Mouse (Mus musculus) hindbrain, embryonic 10.5 days (tissue): Measurements from ENCODE around the gene Rpl36a-ps1. TPM values are rescaled to one million over a fixed set of nuclear protein-coding genes. Genes with fewer than 3 reads are reported as not detected.

Experiments
- DNase-seq: peaks from one replicate; pipeline ENCODE4 v3.0.0-alpha.2; 2017; ENCODE audit warnings: low spot score
- H3K27ac ChIP-seq: fragments of 300-500 bp; sonication (generic); 2 replicates; pipeline ENCODE4 v1.5.1; 2016; ENCODE audit warnings: mild to moderate bottlenecking, moderate library complexity
- H3K27me3 ChIP-seq: fragments of 300-500 bp; sonication (generic); 2 replicates; pipeline ENCODE4 v1.6.1; 2016; ENCODE audit warnings: mild to moderate bottlenecking; ENCODE audit not compliant: poor library complexity, insufficient read depth, severe bottlenecking
- H3K36me3 ChIP-seq: fragments of 300-500 bp; sonication (generic); 2 replicates; pipeline ENCODE4 v1.6.1; 2016; ENCODE audit warnings: mild to moderate bottlenecking, moderate library complexity
- H3K4me1 ChIP-seq: fragments of 300-500 bp; sonication (generic); replicated peaks from 2 replicates; pipeline ENCODE4 v1.6.1; 2016; ENCODE audit warnings: mild to moderate bottlenecking
- H3K4me3 ChIP-seq: fragments of 300-500 bp; sonication (generic); 2 replicates; pipeline ENCODE4 v1.5.1; 2016; ENCODE audit warnings: mild to moderate bottlenecking, moderate library complexity
- H3K9me3 ChIP-seq: fragments of 300-500 bp; sonication (generic); 2 replicates; pipeline ENCODE4 v1.6.1; 2016; ENCODE audit warnings: mild to moderate bottlenecking, moderate library complexity
- WGBS: fragments of 180-500 bp; shearing (Covaris S2); methylation state at CpG from one replicate; pipeline ENCODE4 v1.1.7; 2016; 5-methylcytosine and 5-hydroxymethylcytosine counted together
- polyA plus RNA-seq: library from polyadenylated mRNA; unstranded; fragments of >200 nt; fragmentation: Nextera tagmentation; extraction: Ambion mirVana; gene quantifications from 2 replicates; pipeline ENCODE4 v1.2.1, GENCODE M21; 2016

Gene Rpl36a-ps1
- polyA plus RNA-seq, 1 experiment from 2014 or later = not detected

DNA sequence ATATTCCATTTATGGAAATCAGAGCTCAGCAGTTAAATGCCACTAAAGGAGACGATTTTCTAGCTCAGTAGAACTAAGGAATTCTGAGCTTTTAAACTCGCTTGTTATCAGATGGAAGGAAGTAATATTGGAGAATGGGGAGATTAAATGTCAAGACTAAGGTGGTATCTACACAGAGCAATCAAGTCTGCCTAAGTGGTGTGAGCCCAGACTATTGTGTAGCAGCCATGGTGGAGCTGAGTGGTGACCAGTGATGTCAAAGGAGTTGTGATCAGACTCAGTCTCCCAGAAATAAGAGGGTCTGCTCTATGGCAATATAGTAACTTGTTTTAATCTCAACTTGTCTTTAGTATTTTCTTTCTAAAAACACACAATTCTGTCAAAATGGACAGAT, 16.8 kb upstream of the Rpl36a-ps1 start:
- H3K36me3 ChIP-seq = no peaks in the 10 kb centered on the region
- H3K27ac ChIP-seq = no peak overlapping the region
- no peaks in the 10 kb centered on the region for H3K27me3 ChIP-seq
- WGBS = 75% methylated on average over 2 of the region's 2 CpGs
- H3K4me1 ChIP-seq = no peaks in the 10 kb centered on the region
- H3K4me3 ChIP-seq = no peak overlapping the region
- DNase-seq = no peak
- no peaks in the 10 kb centered on the region for H3K9me3 ChIP-seq

- DNase-seq = no peak
Measured at GRCm38 (mm10) chr14:99010224-99010919, 16.3 kb upstream of the Rpl36a-ps1 start.

DNA sequence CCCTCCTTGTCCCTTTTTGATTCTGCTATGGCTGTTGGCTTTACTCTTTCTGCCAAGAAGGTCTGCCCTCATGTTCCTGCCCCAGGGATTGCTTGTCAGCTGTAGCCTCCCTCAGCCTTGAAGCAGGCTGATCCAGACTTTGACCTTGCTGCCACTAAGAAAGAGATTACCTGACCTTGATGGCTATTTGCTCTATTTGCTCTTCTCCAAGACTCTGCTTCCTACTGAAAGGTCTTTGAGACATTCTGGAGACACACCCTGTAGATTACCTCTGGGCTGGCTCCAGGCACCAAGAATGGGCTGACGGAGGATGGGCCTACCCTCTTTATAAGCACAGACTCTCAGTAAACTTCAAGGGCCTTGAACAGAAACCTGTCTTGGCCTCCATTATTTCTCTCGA, 1.6 kb downstream of the Rpl36a-ps1 start:
- Histone ChIP-seq H3K27ac (no peak overlapping the region), H3K27me3 (no peaks in the 10 kb centered on the region), H3K4me3 (no peak overlapping the region), H3K36me3 (no peaks in the 10 kb centered on the region), H3K9me3 (no peaks in the 10 kb centered on the region), H3K4me1 (no peaks in the 10 kb centered on the region)
- no peak for DNase-seq
- WGBS = 84% methylated on average over 2 of the region's 2 CpGs

More at GRCm38 (mm10) chr14:99010224-99010919, 16.3 kb upstream of the Rpl36a-ps1 start:
- 83% methylated on average over 8 of the region's 8 CpGs for WGBS
- H3K4me3 ChIP-seq = no peak overlapping the region
- H3K9me3 ChIP-seq = no peaks in the 10 kb centered on the region
- H3K36me3 ChIP-seq = no peaks in the 10 kb centered on the region
- no peaks in the 10 kb centered on the region for H3K4me1 ChIP-seq
- no peaks in the 10 kb centered on the region for H3K27me3 ChIP-seq
- H3K27ac ChIP-seq = no peak overlapping the region

GRCm38 (mm10) chr14:98990636-98991035, 3.5 kb downstream of the Rpl36a-ps1 start:
- no peaks in the 10 kb centered on the region for H3K36me3 ChIP-seq
- H3K27me3 ChIP-seq = no peaks in the 10 kb centered on the region
- H3K27ac ChIP-seq = no peak overlapping the region
- H3K4me1 ChIP-seq = no peaks in the 10 kb centered on the region
- 78% methylated on average over 3 of the region's 3 CpGs for WGBS
- H3K9me3 ChIP-seq = no peaks in the 10 kb centered on the region
- no peak for DNase-seq
- H3K4me3 ChIP-seq = no peak overlapping the region

GRCm38 (mm10) chr14:98989818-98990217, 4.3 kb downstream of the Rpl36a-ps1 start:
- no peaks in the 10 kb centered on the region for H3K36me3 ChIP-seq
- H3K4me1 ChIP-seq = no peaks in the 10 kb centered on the region
- H3K27ac ChIP-seq = no peak overlapping the region
- H3K4me3 ChIP-seq = no peak overlapping the region
- DNase-seq = no peak
- WGBS = 50% methylated on average over 3 of the region's 3 CpGs
- no peaks in the 10 kb centered on the region for H3K9me3 ChIP-seq
- no peaks in the 10 kb centered on the region for H3K27me3 ChIP-seq

DNA sequence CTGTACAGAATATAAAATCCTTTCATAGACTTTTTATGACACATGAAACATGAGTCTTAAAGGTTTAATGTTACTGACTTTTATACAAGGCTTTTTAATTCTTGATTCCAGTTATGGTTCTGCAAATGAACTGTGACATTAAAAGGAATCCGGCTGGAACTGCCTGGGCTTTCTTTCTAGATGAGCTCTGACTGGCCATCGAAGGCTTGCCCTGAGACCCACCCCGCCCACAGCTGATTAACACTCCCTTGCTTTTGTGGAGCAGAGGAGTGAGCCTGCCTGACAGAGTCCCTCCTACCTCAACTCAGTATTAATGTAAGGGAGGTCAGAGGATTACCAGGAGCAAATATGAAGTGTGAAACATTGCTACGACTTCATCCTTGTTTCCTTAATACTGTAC, 22.2 kb downstream of the Rpl36a-ps1 start:
- Histone ChIP-seq H3K4me1 (peaks cover 10% of the 10 kb centered on the region), H3K27ac (0 out of 2 replicates have a peak overlapping the region, but pooled peaks have one; percentile 23), H3K4me3 (no peak overlapping the region), H3K9me3 (no peaks in the 10 kb centered on the region), H3K36me3 (no peaks in the 10 kb centered on the region), H3K27me3 (no peaks in the 10 kb centered on the region)
- 41% methylated on average over 4 of the region's 4 CpGs for WGBS
- DNase-seq = no peak

DNA sequence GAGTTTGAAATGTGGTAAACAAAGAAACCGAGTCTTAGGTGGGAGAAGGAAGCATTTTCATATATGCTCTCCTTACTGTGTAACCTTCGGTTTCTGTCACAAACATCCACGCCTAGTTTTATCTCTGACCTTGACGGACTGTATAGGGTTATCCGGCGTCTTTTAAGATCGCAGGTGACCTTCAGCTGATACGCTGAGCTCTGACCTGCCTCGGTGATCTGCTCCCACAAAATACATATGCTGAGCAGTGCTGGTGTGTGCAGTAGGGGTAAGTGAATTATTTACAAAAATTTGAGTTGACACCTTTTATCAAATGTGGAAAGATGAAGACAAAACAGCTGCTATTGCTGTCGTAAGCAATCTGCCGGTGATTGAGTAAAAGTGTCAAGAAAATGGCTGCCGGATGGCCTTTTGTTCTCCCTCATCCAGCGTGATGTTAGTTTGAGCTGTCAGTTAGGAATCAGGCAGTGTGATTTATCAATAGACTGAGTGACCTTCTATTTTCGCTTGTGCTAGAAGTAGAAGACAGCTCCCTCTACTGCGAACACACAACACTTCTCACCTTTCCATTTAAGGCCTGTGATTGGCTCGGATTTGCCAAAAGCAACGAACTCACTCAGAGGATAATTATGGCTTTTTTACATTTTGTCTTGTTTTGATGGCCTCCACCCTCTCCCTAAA, 35.0 kb downstream of the Rpl36a-ps1 start:
- Histone ChIP-seq H3K4me1 (no peaks in the 10 kb centered on the region), H3K9me3 (no peaks in the 10 kb centered on the region), H3K27me3 (no peaks in the 10 kb centered on the region), H3K27ac (no peak overlapping the region), H3K4me3 (no peak overlapping the region), H3K36me3 (no peaks in the 10 kb centered on the region)
- WGBS = 78% methylated on average over 17 of the region's 17 CpGs
- DNase-seq = no peak

GRCm38 (mm10) chr14:98956788-98957187, 37.3 kb downstream of the Rpl36a-ps1 start:
- no peak overlapping the region for H3K27ac ChIP-seq
- no peaks in the 10 kb centered on the region for H3K27me3 ChIP-seq
- DNase-seq = no peak
- no peaks in the 10 kb centered on the region for H3K36me3 ChIP-seq
- no peaks in the 10 kb centered on the region for H3K4me1 ChIP-seq
- no peaks in the 10 kb centered on the region for H3K9me3 ChIP-seq
- WGBS = 92% methylated on average over 9 of the region's 9 CpGs
- H3K4me3 ChIP-seq = no peak overlapping the region

DNA sequence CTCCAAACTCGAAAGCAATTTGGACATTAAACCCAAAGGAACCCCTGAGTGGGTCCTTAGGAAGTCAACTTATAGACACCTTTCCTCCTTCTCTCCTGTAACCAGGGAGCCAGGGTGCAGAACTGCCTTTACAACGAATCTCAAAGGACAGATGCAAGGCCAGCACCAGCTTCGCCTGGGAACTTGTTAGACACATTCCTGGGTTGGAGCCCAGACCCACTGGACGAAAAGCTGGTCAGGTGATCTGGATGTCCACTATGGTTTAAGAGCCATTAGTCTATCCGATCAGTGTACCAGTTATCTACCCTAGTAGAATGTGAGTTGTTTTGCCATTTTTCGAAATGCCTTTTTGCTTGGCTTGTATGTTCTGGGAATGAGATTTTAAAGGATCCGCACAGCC, 41.7 kb downstream of the Rpl36a-ps1 start:
- H3K36me3 ChIP-seq = no peaks in the 10 kb centered on the region
- 87% methylated on average over 7 of the region's 7 CpGs for WGBS
- DNase-seq = no peak
- no peak overlapping the region for H3K27ac ChIP-seq
- H3K4me1 ChIP-seq = no peaks in the 10 kb centered on the region
- H3K9me3 ChIP-seq = no peaks in the 10 kb centered on the region
- H3K4me3 ChIP-seq = no peak overlapping the region
- no peaks in the 10 kb centered on the region for H3K27me3 ChIP-seq

GRCm38 (mm10) chr14:98951626-98952290, 42.4 kb downstream of the Rpl36a-ps1 start:
- Histone ChIP-seq H3K4me1 (no peaks in the 10 kb centered on the region), H3K4me3 (no peak overlapping the region)
- DNase-seq = no peak

More at GRCm38 (mm10) chr14:98951626-98952290, 42.4 kb downstream of the Rpl36a-ps1 start:
- no peaks in the 10 kb centered on the region for H3K27me3 ChIP-seq
- H3K9me3 ChIP-seq = no peaks in the 10 kb centered on the region
- H3K27ac ChIP-seq = no peak overlapping the region
- no peaks in the 10 kb centered on the region for H3K36me3 ChIP-seq
- WGBS = 46% methylated on average over 4 of the region's 4 CpGs

Other genes starting within 250 kb of the Rpl36a-ps1 start
- gene Mzt1, start 51.8 kb upstream of the Rpl36a-ps1 start, polyA plus RNA-seq = 95.4 and 98.4 TPM in 2 replicates
- gene Bora, start 51.9 kb upstream of the Rpl36a-ps1 start, polyA plus RNA-seq = 67.8 and 81.2 TPM in 2 replicates
- gene Pibf1, start 105.1 kb upstream of the Rpl36a-ps1 start, polyA plus RNA-seq = 19.0 and 19.7 TPM in 2 replicates
- 29.7 and 36.8 TPM in 2 replicates for gene Dis3, start 105.5 kb upstream of the Rpl36a-ps1 start, polyA plus RNA-seq